Mouse (Mus musculus): ENCODE data around the gene Lamc3. TPM values are rescaled to one million over a fixed set of nuclear protein-coding genes. Genes with fewer than 3 reads are reported as not detected.

The Lamc3 gene
- polyA plus RNA-seq, 1 experiment: 4.4 TPM

- WGBS: 89% methylated on average over 4 of the region's 4 CpGs
- Histone ChIP-seq H3K4me1 (ENCODE audit: control insufficient read depth, insufficient read depth, insufficient read length, low read length) (peaks cover 11% of the 10 kb centered on the region), H3K27ac (ENCODE audit: insufficient read depth, low read depth, low read length) (no peak overlapping the region), H3K4me3 (ENCODE audit: low read depth, low read length) (no peak overlapping the region), H3K27me3 (ENCODE audit: control insufficient read depth, insufficient read depth, low read length) (no peaks in the 10 kb centered on the region), H3K36me3 (ENCODE audit: control insufficient read depth, insufficient read depth, low read length) (no peaks in the 10 kb centered on the region)
- no peak for TF ChIP-seq CTCF (IDR thresholded peaks at IDR 0.05; ENCODE audit: extremely low read depth, insufficient read length, insufficient replicate concordance, low read depth, low read length)
- no peak for TF ChIP-seq POLR2A (IDR thresholded peaks at IDR 0.05; ENCODE audit: low read depth, low read length)
Measured at GRCm38 (mm10) chr2:31865322-31865721, 21.8 kb upstream of the Lamc3 start.

DNA sequence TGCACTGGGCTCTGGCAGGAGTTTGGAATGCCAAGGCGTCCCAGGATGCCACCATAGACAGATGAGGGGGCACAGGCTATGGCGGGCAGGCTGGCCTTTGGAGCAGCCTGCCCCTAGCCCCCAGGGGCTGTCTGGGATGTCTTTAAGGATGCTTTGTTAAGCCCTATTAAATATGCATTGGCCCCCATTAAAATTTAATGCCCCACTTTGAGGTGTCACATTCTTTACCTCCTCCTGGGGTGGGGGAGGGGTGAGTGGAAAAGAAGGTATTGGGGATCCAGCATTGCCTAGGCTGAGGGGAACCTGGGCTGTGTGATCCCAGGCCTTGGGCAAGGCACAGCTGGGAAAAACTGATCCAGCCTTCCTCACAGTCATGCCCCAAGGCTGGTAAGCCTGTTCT is 21.3 kb upstream of the Lamc3 start:
- TF ChIP-seq POLR2A (IDR thresholded peaks at IDR 0.05; ENCODE audit: low read depth, low read length) (no peak), CTCF (IDR thresholded peaks at IDR 0.05; ENCODE audit: extremely low read depth, insufficient read length, insufficient replicate concordance, low read depth, low read length) (no peak)
- no peaks in the 10 kb centered on the region for H3K36me3 ChIP-seq (ENCODE audit: control insufficient read depth, insufficient read depth, low read length)
- peaks cover 11% of the 10 kb centered on the region for H3K4me1 ChIP-seq (ENCODE audit: control insufficient read depth, insufficient read depth, insufficient read length, low read length)
- no peaks in the 10 kb centered on the region for H3K27me3 ChIP-seq (ENCODE audit: control insufficient read depth, insufficient read depth, low read length)
- 89% methylated on average over 2 of the region's 2 CpGs for WGBS
- H3K4me3 ChIP-seq (ENCODE audit: low read depth, low read length): no peak overlapping the region
- H3K27ac ChIP-seq (ENCODE audit: insufficient read depth, low read depth, low read length): no peak overlapping the region

- H3K27ac ChIP-seq (ENCODE audit: insufficient read depth, low read depth, low read length): peak overlapping the region; percentile 96; the same call in 1 of the 2 replicates
- no peak overlapping the region for H3K4me3 ChIP-seq (ENCODE audit: low read depth, low read length)
- no peaks in the 10 kb centered on the region for H3K36me3 ChIP-seq (ENCODE audit: control insufficient read depth, insufficient read depth, low read length)
- H3K4me1 ChIP-seq (ENCODE audit: control insufficient read depth, insufficient read depth, insufficient read length, low read length): peaks cover 11% of the 10 kb centered on the region
- H3K27me3 ChIP-seq (ENCODE audit: control insufficient read depth, insufficient read depth, low read length): no peaks in the 10 kb centered on the region
- 58% methylated on average over 8 of the region's 8 CpGs for WGBS
- TF ChIP-seq POLR2A (IDR thresholded peaks at IDR 0.05; ENCODE audit: low read depth, low read length) (no peak), CTCF (IDR thresholded peaks at IDR 0.05; ENCODE audit: extremely low read depth, insufficient read length, insufficient replicate concordance, low read depth, low read length) (no peak)
Measured at GRCm38 (mm10) chr2:31867773-31868537, 19.1 kb upstream of the Lamc3 start.

- H3K4me1 ChIP-seq (ENCODE audit: control insufficient read depth, insufficient read depth, insufficient read length, low read length): peaks cover 11% of the 10 kb centered on the region
- H3K36me3 ChIP-seq (ENCODE audit: control insufficient read depth, insufficient read depth, low read length): no peaks in the 10 kb centered on the region
- H3K27ac ChIP-seq (ENCODE audit: insufficient read depth, low read depth, low read length): peak overlapping the region; percentile 96
- WGBS: 23% methylated on average over 10 of the region's 10 CpGs
- H3K27me3 ChIP-seq (ENCODE audit: control insufficient read depth, insufficient read depth, low read length): no peaks in the 10 kb centered on the region
- TF ChIP-seq CTCF (IDR thresholded peaks at IDR 0.05; ENCODE audit: extremely low read depth, insufficient read length, insufficient replicate concordance, low read depth, low read length) (no peak), POLR2A (IDR thresholded peaks at IDR 0.05; ENCODE audit: low read depth, low read length) (no peak)
- H3K4me3 ChIP-seq (ENCODE audit: low read depth, low read length): peak overlapping the region; percentile 49
Measured at GRCm38 (mm10) chr2:31868538-31869164, 18.4 kb upstream of the Lamc3 start.

DNA sequence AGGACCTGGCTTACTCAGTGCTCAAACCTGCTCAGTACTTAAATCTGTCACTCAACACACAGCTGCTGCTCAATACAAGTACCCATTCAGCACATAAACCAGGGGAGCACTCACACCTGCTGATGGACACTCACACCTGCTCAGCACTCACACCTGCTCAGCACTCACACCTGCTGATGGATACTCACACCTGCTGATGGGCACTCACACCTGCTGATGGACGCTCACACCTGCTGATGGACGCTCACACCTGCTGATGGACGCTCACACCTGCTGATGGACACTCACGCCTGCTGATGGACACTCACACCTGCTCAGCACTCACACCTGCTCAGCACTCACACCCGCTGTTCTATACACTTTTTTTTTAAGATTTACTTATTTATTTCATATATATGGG is 17.4 kb upstream of the Lamc3 start:
- no peak overlapping the region for H3K27ac ChIP-seq (ENCODE audit: insufficient read depth, low read depth, low read length)
- 93% methylated on average over 5 of the region's 5 CpGs for WGBS
- H3K36me3 ChIP-seq (ENCODE audit: control insufficient read depth, insufficient read depth, low read length): no peaks in the 10 kb centered on the region
- no peaks in the 10 kb centered on the region for H3K27me3 ChIP-seq (ENCODE audit: control insufficient read depth, insufficient read depth, low read length)
- peaks cover 11% of the 10 kb centered on the region for H3K4me1 ChIP-seq (ENCODE audit: control insufficient read depth, insufficient read depth, insufficient read length, low read length)
- TF ChIP-seq POLR2A (IDR thresholded peaks at IDR 0.05; ENCODE audit: low read depth, low read length) (no peak), CTCF (IDR thresholded peaks at IDR 0.05; ENCODE audit: extremely low read depth, insufficient read length, insufficient replicate concordance, low read depth, low read length) (no peak)
- H3K4me3 ChIP-seq (ENCODE audit: low read depth, low read length): no peak overlapping the region

GRCm38 (mm10) chr2:31870683-31871082 is 16.4 kb upstream of the Lamc3 start:
- 38% methylated on average over 3 of the region's 3 CpGs for WGBS
- Histone ChIP-seq H3K36me3 (ENCODE audit: control insufficient read depth, insufficient read depth, low read length) (no peaks in the 10 kb centered on the region), H3K4me3 (ENCODE audit: low read depth, low read length) (no peak overlapping the region), H3K27ac (ENCODE audit: insufficient read depth, low read depth, low read length) (no peak overlapping the region), H3K4me1 (ENCODE audit: control insufficient read depth, insufficient read depth, insufficient read length, low read length) (peaks cover 11% of the 10 kb centered on the region), H3K27me3 (ENCODE audit: control insufficient read depth, insufficient read depth, low read length) (no peaks in the 10 kb centered on the region)
- TF ChIP-seq CTCF (IDR thresholded peaks at IDR 0.05; ENCODE audit: extremely low read depth, insufficient read length, insufficient replicate concordance, low read depth, low read length): no peak
- TF ChIP-seq POLR2A (IDR thresholded peaks at IDR 0.05; ENCODE audit: low read depth, low read length): no peak

DNA sequence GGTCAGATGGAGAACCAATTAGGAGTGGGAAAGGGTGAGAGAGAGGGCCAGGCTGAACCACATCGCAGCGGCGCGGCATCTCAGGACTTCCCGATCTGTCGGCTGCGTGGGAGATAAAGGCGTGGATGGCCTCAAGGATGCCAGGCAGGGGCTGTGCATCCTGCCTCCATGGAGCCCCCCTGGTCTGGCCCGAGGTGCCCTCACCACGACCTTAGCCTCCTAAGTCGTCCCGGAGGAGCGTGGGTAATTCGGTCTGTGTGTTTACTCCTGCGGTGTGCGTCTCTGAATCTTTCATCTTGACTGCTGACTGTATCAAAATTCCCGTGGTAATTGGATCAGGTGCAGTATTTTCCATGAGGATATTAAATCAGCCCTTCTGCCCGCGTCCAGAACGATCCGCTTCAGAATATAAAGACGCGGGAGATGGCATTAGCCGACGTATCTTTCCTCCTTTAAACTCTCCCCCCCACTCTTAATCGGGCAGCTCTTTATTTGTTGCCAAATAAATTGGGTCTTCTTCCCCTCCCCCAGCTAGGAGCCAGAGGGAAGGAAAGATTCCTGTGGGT is 12.7 kb upstream of the Lamc3 start:
- no peaks in the 10 kb centered on the region for H3K36me3 ChIP-seq (ENCODE audit: control insufficient read depth, insufficient read depth, low read length)
- 76% methylated on average over 26 of the region's 26 CpGs for WGBS
- TF ChIP-seq CTCF (IDR thresholded peaks at IDR 0.05; ENCODE audit: extremely low read depth, insufficient read length, insufficient replicate concordance, low read depth, low read length) (no peak), POLR2A (IDR thresholded peaks at IDR 0.05; ENCODE audit: low read depth, low read length) (no peak)

More for the DNA sequence above, 12.7 kb upstream of the Lamc3 start:
- no peaks in the 10 kb centered on the region for H3K27me3 ChIP-seq (ENCODE audit: control insufficient read depth, insufficient read depth, low read length)
- peaks cover 6% of the 10 kb centered on the region for H3K4me1 ChIP-seq (ENCODE audit: control insufficient read depth, insufficient read depth, insufficient read length, low read length)
- no peak overlapping the region for H3K27ac ChIP-seq (ENCODE audit: insufficient read depth, low read depth, low read length)
- no peak overlapping the region for H3K4me3 ChIP-seq (ENCODE audit: low read depth, low read length)

All from small intestine, adult 2 months (tissue).